Mouse (Mus musculus) ES-E14 (cell line): ENCODE results near the gene Hspe1. TPM values are rescaled to one million over a fixed set of nuclear protein-coding genes. Genes with fewer than 3 reads are reported as not detected.
A peak's percentile ranks its signal among the peaks of the same experiment; 100 is the strongest.
"Not testable (repeated sequence)": the region's sequence is repeated elsewhere in the genome, so short reads cannot be mapped to it uniquely, and the experiment has no call there.

Source experiments
- DNase-seq: peaks from one replicate; pipeline ENCODE4 v3.0.0-alpha.2; 2013; ENCODE audit warnings: low read depth, low spot score
- H3K27ac ChIP-seq: 2 replicates; pipeline ENCODE4 v1.5.1; 2012; ENCODE audit warnings: low read depth, mild to moderate bottlenecking, low read length, moderate library complexity, mixed read lengths; ENCODE audit not compliant: poor library complexity, insufficient read depth, severe bottlenecking
- H3K36me3 ChIP-seq: 2 replicates; pipeline ENCODE4 v1.6.1; 2012; ENCODE audit warnings: mild to moderate bottlenecking, low read length, moderate library complexity, mixed read lengths; ENCODE audit not compliant: control insufficient read depth, poor library complexity, insufficient read depth, severe bottlenecking
- H3K4me1 ChIP-seq, 2 experiments: fragments of 150-350 bp in 1 of 2; sonication (generic) in 1 of 2; 2 replicates each; pipeline ENCODE4 v1.6.1; 2012; ENCODE audit warnings: low read length in 2 of 2, mild to moderate bottlenecking in 1 of 2, mixed read lengths in 1 of 2; ENCODE audit not compliant: control insufficient read depth in 2 of 2, insufficient read depth in 2 of 2, poor library complexity in 1 of 2
- H3K4me3 ChIP-seq, 2 experiments: fragments of 150-350 bp in 1 of 2; sonication (generic) in 1 of 2; 2 replicates each; pipeline ENCODE4 v1.5.1; 2012; ENCODE audit warnings: low read length in 2 of 2, low read depth in 1 of 2, mild to moderate bottlenecking in 1 of 2, mixed read lengths in 1 of 2; ENCODE audit not compliant: insufficient read depth in 1 of 2, poor library complexity in 1 of 2, severe bottlenecking in 1 of 2
- H3K9ac ChIP-seq: 2 replicates; pipeline ENCODE4 v1.6.1; 2012; ENCODE audit warnings: low read depth, mild to moderate bottlenecking, low read length, mixed read lengths; ENCODE audit not compliant: poor library complexity, insufficient read depth, severe bottlenecking
- H3K9me3 ChIP-seq: fragments of 150-350 bp; sonication (generic); 2 replicates; pipeline ENCODE4 v1.6.1; 2012; ENCODE audit warnings: low read depth, mild to moderate bottlenecking, low read length; ENCODE audit not compliant: control insufficient read depth, insufficient read depth
- CHD2 ChIP-seq: IDR thresholded peaks from 2 replicates; pipeline ENCODE4 v1.6.1; 2014; ENCODE audit warnings: mild to moderate bottlenecking, low read depth, low read length, inconsistent platforms
- HCFC1 ChIP-seq: IDR thresholded peaks from 2 replicates; pipeline ENCODE4 v1.6.1; 2012; ENCODE audit warnings: low read length, inconsistent platforms, borderline replicate concordance; ENCODE audit not compliant: insufficient read depth
- MAFK ChIP-seq: IDR thresholded peaks from 2 replicates; pipeline ENCODE4 v1.6.1; 2014; ENCODE audit warnings: mild to moderate bottlenecking, low read depth, low read length, inconsistent platforms; ENCODE audit not compliant: insufficient read depth
- ZC3H11A ChIP-seq: IDR thresholded peaks from 2 replicates; pipeline ENCODE4 v1.6.1; 2012; ENCODE audit warnings: low read depth, mild to moderate bottlenecking, inconsistent platforms, low read length, borderline replicate concordance
- ZNF384 ChIP-seq: IDR thresholded peaks from 2 replicates; pipeline ENCODE4 v1.6.1; 2012; ENCODE audit warnings: low read depth, low read length, inconsistent platforms
- in situ Hi-C, 2 experiments: fragments of 600-800 bp; cut with MboI; formaldehyde crosslinking; loops; one replicate each; pipeline ENCODE4 v1.15.1; 2025; ENCODE audit warnings: low sequenced_read_pairs in 2 of 2, inconsistent platforms in 1 of 2; ENCODE audit not compliant: unreplicated experiment in 2 of 2
- total RNA-seq: library from RNA; depleted of rRNA; stranded (reverse); fragments of 300-350 nt; gene quantifications from 2 replicates; pipeline ENCODE4 v1.2.3, GENCODE M21; 2012

Hspe1 gene
- total RNA-seq, 1 experiment, result 697 TPM

DNA sequence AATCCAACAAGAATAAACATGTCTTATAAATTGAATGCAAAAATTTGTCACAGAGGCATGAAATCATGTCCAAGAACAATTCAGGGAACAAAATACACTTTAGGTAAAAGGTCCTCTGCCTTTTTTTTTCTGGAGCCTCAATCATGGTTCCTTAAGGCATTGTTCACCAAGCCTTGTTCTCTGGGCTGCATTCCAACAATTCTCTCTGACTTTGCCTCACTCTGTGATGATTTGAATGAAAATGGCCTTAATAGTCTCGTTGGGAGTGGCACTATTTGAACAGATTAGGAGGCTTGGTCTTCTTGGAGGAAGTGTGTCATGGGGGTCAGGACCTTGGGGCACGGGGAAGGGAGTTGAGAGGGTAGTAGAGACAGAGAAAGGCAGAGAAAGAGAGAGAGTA, 20.5 kb downstream of the Hspe1 start:
- Histone ChIP-seq H3K4me3 (no peak overlapping the region), H3K36me3 (no peaks in the 10 kb centered on the region), H3K4me1 (peaks cover 3 to 26% of the 10 kb centered on the region in 2 experiments), H3K9ac (peak overlapping the region; percentile 69), H3K9me3 (no peaks in the 10 kb centered on the region), H3K27ac (peak overlapping the region; percentile 99)
- in situ Hi-C loops, result no loop called here
- peak; percentile 86 for DNase-seq
- peak; percentile 89 for TF ChIP-seq ZNF384
- no peak for TF ChIP-seq ZC3H11A

DNA sequence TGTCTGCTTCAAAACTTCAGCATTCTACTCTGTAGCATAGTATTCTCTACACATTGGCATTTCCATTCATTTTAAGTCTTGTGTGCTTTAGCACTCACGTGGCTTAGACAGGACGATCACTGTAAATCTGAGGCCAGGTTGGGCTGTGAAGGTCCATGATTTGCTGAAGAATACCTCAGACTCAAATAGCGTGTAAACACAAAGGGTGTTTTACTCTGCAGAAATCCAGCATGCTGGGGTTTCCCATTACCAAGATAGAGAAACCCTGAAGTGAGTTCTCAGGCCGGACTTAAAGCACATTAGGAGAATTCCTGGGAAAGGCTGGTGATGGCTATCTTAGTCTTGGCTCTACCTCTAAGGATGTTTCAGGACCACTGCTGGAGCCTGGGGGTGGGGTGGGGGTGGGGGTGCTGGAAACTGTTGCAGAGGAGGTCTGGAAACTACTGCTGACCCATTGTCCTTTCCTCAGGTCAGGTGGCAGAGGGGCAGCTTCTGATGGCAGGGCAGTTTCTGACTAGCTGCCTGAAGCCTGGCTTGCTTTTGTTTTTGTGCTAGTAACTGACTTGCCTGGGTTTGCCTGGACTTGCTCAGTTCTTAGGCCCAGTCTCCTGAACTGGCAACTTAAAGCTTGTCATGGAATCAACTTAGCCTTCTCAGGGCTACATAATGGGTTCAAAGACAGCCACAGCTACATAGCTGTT, 21.3 kb downstream of the Hspe1 start:
- Histone ChIP-seq H3K27ac (peak overlapping the region; percentile 99), H3K9me3 (no peaks in the 10 kb centered on the region), H3K4me3 (no peak overlapping the region), H3K36me3 (no peaks in the 10 kb centered on the region), H3K4me1 (peaks cover 3 to 26% of the 10 kb centered on the region in 2 experiments), H3K9ac (peak overlapping the region; percentile 69; the same call in 1 of the 2 replicates)
- TF ChIP-seq MAFK, result no peak
- TF ChIP-seq ZNF384, result no peak
- no peak for TF ChIP-seq HCFC1
- in situ Hi-C loops, result no loop called here
- DNase-seq, result no peak

DNA sequence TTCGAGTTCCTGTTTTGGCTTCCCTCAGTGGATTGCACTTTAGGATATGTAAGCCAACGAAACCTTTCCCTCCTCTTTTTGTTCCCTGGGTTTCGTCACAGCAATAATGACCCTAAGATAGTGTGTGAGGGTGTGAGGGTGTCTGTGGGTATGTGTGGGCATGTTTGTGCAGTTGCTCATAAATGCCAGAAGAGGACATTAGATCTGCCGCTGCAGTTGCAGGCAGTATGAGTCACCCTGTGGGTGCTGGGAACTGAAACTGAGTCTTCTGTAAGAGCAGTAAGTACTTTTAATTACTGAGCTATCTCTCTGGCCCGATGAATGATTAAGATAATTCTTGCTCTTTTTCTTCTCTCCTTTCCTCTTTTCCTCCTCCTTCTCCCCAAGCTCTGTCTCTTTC, 35.1 kb downstream of the Hspe1 start:
- TF ChIP-seq ZNF384, result no peak
- TF ChIP-seq ZC3H11A, result no peak
- no peak for TF ChIP-seq HCFC1
- TF ChIP-seq MAFK, result no peak
- TF ChIP-seq CHD2, result no peak
- in situ Hi-C loops, result no loop called here
- H3K4me1 ChIP-seq, result peaks cover 0 to 1% of the 10 kb centered on the region in 2 experiments; a peak in 2 of 4 replicates
- no peak for DNase-seq
- no peak overlapping the region for H3K27ac ChIP-seq
- no peaks in the 10 kb centered on the region for H3K9me3 ChIP-seq
- no peaks in the 10 kb centered on the region for H3K36me3 ChIP-seq
- H3K9ac ChIP-seq, result no peak overlapping the region
- no peak overlapping the region for H3K4me3 ChIP-seq

DNA sequence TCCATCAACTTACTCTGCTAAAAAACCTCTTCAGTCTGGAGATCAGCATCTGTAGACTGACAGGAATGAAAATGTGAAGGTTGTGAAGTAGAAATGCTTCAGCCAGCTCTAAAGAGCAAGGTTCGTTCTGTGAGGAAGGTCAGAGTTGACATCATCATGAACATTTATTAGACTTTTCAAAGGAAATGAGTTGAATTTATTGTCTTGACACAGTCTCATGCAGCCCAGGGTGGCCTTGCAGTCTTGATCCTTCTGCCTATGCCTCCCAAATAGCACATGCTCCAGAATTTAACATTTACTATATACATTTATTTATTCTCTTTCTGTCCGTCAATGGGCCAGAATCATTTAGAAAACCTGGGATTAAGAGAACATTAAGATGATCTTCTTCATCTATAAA, 35.6 kb downstream of the Hspe1 start:
- H3K9ac ChIP-seq, result no peak overlapping the region

DNA sequence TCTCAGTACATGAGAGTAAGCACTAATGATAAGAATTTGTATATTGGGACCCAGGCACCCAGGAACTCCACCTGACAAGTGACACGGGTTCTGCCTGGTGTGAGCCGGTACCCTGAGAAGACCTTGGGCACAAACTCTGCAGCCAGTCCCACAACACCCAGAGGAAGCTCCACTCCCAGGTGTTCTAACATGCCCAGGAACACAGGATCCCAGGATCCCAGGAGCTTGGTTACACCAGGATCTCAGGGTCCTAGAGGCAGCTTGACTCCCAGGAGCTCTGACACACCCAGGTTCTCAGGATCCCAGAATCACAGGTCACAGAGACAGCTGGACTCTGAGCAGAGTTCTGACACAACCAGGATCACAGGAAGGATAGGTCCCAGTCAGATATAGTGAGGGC, 36.2 kb downstream of the Hspe1 start:
- in situ Hi-C loops, H3K27ac ChIP-seq: not testable (repeated sequence)

More for the DNA sequence above, 35.6 kb downstream of the Hspe1 start:
- Histone ChIP-seq H3K4me3 (no peak overlapping the region), H3K9me3 (no peaks in the 10 kb centered on the region), H3K36me3 (no peaks in the 10 kb centered on the region), H3K27ac (no peak overlapping the region), H3K4me1 (peaks cover 0 to 4% of the 10 kb centered on the region in 2 experiments; a peak in 2 of 4 replicates)
- DNase-seq, result no peak
- TF ChIP-seq MAFK, result no peak
- no peak for TF ChIP-seq ZC3H11A
- no peak for TF ChIP-seq CHD2
- no peak for TF ChIP-seq ZNF384
- in situ Hi-C loops, result no loop called here

More for the DNA sequence above, 36.2 kb downstream of the Hspe1 start:
- not testable (repeated sequence) for H3K4me1 ChIP-seq, DNase-seq, H3K36me3 ChIP-seq, H3K4me3 ChIP-seq, H3K9ac ChIP-seq, H3K9me3 ChIP-seq
